Mouse (Mus musculus) stomach, postnatal 0 days (tissue): Measurements from ENCODE around the gene Dclre1a.
"Not testable (repeated sequence)": the region's sequence is repeated elsewhere in the genome, so short reads cannot be mapped to it uniquely, and the experiment has no call there.

ENCODE experiments used
- CTCF ChIP-seq: IDR thresholded peaks from 2 replicates; pipeline ENCODE4 v1.5.1; 2016; ENCODE audit warnings: antibody characterized with exemption, low read depth, mild to moderate bottlenecking, moderate library complexity
- EP300 ChIP-seq: optimal IDR thresholded peaks from 2 replicates; pipeline ENCODE3; 2016; ENCODE audit warnings: antibody characterized with exemption

- TF ChIP-seq CTCF, EP300: not testable (repeated sequence)
Observed at GRCm38 (mm10) chr19:56503069-56503468, 45.0 kb downstream of the Dclre1a start.
